Mouse (Mus musculus) induced T-regulatory cell, adult 2 months (primary cell): ENCODE data around the gene Epb41l3.
"Not testable (repeated sequence)": the region's sequence is repeated elsewhere in the genome, so short reads cannot be mapped to it uniquely, and the experiment has no call there.

Experiments
- DNase-seq: peaks from one replicate; pipeline ENCODE4 v3.0.0-alpha.2; 2012; ENCODE audit warnings: low read depth

The Epb41l3 gene

DNA sequence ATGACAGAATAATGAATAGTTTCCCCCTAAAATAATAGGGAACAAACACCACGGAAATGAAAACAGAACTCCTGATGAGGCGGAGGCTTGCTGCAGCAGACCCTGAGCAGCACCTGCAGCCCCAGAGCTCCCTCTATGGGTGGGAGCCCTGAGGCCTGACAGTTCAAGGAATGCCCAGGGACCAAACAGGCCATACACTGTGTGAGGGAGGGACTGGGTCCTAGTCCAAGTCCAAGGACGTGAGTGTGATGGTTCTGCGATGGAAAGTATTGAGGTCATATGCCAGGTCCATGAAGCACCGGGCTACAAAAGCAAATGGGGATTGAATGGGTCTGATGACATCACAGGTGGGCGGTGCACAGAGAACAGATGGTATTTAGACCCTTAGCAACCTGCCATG lies 33.7 kb downstream of the Epb41l3 start:
- no peak for DNase-seq

DNA sequence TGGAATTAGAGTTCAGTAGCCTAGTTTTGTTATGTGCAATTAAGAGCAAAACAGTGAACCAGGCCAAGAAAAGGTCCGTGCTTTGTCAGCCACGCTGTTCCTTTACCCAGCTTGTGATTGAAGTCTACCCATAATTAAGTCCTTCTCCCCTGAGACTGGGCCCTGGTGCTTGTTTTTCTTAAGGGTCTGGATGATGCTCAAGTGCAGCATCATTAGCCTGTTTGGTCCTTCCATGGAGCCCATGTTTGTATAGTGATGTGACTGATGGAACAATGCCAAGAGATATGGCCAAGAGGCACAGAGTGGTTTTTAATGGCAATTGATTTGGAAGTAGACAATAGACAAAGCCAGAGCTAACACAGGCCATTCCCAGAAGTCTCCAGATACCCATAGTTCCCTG lies 36.7 kb downstream of the Epb41l3 start:
- no peak for DNase-seq

DNA sequence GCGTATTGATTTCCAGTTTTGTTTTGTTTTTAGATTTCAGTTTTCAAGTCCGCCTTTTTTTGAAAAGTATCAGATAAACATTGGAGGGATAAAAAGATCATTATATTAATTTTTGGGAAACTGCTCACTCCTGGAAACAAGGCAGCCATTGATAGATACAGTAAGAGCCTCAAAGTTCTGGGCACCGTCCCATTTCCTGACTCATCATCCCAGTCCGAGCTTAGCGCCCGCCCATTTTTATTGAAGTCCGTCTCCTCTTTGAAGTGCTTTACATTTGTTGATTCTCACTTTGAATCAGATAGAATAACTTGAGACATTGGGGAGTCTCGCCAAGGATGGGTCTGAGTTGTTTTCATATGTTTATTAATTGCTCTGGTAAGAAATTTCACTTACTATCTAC lies 43.7 kb downstream of the Epb41l3 start:
- no peak for DNase-seq

DNA sequence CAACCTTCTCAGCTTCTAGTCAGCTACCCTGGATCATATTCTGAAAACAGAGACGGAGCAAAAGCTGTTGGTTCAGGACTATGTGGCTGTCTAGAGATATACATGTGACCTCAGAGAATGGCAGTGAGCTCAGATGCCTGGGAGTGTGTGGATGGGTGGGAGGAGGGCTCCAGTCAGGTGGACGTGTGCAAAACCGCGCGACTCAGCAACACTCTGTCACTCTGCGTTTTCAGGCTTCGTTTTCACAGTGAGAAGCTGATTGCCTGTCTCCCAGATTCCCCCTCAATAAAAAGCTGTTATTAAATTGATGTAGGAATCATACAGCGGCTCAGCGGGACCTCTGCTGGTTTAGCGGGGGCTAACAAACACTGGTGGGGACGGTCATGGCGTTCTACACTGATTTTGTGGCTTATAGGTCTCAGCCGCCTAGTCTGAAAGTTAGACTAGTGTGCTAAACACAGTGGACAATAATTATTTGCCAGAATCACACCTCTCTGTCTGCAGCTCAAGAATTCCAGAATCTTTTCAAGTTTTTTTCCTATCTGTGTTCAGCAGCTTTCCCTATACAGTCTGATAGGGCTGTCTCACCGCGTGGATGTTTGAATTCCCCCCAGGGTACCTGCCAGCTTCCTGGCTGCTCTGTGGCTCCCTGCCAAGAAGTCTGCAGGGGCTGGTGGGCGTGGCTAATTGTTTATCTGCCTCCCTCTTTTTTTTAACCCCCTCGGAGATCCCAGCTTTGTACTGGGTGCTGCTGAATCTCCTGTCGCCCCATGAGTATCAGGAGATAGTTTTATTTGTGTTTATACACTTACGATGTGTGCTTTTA lies 45.3 kb downstream of the Epb41l3 start:
- no peak for DNase-seq

DNA sequence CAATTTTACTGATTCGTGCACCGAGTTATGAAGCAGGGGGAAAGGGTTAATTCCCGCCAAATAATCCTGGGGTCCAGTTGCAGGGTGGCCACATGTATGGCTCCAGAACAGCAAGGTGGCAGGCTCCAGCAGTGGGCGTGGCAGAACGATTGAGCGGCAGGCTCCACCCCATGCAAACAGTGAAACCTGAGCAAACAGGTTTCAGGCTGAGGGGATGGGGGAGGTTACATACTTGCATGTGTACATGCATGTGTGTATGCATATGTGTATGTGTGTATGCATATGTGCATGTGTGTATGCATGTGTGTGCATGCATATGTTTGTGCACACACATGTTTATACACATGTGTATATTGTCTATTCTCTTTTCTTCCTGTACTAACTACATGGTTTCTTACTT lies 46.9 kb downstream of the Epb41l3 start:
- not testable (repeated sequence) for DNase-seq

DNA sequence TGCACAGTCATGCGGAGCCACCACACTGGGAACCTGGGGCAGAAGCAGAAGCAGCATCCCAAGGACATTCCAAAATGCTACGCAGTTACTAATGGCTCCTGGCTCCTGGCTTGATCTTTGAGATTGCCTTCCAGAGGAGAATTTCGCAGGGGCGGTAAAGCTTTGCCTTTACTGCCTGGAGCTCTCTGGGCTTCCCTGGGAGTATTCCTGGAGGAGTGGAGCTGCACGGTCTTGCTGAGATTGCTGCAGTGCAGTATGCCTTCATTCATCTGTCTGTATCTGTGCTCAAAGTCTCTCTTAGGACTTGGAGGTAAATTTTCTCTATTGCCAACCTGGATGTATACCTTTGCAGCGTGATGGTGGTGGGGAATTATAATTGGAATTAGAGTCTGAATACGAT lies 52.0 kb downstream of the Epb41l3 start:
- no peak for DNase-seq

DNA sequence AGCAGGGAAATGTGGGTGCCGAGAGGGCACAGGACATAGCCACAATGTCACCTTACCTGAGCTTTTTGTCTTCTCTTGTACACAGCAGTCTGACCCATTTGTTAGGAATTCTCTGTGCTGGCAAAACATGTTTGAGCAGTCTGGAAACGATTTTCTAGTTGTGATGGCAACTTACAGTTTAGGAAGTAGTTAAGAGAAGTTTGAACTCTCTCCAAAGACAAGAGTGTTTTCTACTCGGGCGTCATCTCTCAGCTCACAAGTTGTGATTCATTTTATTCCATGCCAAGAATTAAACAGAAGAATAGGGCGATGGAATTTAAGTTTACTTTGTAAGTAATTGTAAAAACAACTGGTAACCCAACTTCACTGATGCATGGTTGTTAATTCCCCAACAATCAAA lies 52.5 kb downstream of the Epb41l3 start:
- no peak for DNase-seq

DNA sequence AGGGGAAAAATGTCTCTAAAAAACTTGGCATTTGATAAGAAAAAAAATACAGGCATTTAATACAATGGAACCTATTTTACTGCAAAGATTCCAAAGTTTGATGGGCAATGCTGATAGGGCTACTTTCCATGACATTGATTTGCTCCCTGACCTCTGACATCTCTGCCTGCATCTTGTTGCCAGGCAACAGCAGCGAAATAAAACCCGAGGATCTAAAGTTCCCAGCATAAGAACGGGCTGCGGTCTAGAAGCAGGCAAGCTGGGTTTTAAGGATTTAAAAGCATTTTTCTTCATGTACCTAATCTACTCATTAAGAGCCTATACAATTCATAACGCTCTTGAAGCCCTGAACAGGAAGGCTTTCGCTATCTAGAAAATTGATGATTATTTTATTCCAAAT lies 54.0 kb downstream of the Epb41l3 start:
- DNase-seq, result no peak

DNA sequence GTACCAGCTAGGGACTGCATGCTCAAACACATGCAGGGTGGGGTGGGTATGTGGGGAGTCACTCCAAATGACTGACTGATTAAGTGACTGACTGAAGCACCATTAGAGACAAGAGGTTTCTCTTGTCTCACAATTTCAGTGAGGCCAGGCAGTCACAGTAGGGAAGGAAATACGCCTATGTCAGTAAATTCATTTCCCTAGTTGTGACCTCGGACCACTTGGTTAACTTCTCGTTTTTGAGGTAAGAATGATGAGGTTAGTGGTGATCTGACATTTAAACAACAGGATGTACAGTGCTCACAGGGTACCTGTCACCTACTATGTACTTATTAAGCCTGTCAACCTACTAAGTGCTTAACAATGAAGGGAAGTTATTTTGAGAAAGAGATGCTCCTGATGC lies 67.5 kb downstream of the Epb41l3 start:
- DNase-seq, result no peak

DNA sequence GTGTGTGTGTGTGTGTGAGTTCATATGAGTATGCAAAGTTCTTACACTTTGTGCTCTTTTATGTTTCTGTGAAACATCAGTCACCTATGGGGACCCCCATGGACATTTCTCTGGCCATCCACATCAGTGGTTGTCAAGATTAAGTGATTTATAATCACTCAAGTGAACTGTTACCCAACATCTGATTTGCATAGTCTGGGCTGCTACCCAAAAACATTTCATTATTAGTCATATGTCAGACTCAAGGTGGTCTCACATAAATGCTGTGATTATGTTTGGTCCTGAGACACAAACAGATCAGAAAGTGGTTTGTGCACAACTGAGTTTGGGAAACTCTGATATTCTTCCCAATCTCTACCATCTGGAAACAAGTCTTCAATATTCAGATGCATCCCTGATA lies 75.3 kb downstream of the Epb41l3 start:
- no peak for DNase-seq

DNA sequence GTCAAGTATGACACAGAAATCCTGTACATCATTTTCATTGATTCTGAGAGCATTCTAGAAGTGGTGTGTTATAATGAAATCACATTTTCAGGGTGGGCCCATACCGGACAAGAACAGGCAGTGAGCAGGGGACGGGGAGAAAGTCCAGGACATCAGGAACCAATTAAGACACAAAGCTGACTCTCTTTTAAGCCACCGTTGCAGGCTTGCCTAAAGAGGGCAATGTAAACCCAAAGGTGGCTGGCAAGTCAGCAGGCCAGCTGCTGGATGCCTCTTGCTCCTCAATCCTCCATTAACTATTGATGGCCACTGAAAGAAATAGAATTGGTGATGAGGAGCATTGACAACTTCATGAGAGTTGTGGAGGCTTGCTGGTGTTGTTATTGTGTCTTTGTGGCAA lies 75.8 kb downstream of the Epb41l3 start:
- DNase-seq, result no peak

DNA sequence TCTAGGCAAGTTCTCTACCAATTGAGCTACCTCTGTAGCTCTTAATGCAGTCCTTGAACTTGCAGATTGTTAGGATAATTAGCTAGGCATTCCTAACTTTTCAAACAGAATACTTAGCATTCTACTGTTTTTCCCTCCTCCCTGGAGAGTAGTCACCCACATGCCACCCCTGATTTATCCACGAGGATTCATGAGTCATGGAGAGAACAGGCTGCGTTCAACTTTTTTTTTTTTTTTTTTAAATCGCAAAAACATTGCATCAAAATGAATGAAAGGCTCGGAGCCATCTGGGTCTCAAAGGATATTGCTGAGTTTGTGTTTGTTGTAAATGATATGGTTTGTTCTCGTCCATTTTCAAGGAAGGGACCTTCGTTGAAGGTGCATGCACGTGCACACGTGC lies 79.6 kb downstream of the Epb41l3 start:
- DNase-seq, result no peak

DNA sequence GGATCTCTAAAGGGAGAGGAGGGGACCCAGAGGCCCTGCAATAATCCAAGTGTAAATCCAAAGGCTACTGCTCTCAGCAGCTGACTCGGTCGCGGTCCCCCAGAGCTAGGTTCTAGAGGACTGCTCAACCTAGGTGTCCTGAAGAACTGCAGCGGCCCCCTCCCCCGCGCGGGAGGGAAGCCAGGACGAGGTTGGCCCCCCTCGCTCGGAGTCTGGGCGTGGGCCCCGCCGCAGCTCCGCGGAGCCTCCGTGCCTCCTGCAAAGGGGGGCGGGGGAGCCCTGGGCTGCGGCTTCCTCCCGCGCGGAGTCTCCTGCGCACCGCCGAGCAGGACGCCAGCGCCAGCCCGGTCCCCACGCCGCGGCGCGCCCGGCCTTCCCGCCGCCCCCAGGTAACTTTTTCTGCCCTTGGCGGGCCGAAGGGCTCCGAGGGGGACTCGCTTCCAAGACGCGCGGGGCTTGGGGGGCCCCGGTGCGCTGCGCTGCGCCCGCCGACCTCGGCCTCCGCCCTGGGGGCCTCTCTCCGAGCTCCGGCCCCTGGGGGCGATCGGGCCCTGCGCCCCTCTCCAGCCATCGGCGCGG lies 81.1 kb downstream of the Epb41l3 start:
- no peak for DNase-seq

DNA sequence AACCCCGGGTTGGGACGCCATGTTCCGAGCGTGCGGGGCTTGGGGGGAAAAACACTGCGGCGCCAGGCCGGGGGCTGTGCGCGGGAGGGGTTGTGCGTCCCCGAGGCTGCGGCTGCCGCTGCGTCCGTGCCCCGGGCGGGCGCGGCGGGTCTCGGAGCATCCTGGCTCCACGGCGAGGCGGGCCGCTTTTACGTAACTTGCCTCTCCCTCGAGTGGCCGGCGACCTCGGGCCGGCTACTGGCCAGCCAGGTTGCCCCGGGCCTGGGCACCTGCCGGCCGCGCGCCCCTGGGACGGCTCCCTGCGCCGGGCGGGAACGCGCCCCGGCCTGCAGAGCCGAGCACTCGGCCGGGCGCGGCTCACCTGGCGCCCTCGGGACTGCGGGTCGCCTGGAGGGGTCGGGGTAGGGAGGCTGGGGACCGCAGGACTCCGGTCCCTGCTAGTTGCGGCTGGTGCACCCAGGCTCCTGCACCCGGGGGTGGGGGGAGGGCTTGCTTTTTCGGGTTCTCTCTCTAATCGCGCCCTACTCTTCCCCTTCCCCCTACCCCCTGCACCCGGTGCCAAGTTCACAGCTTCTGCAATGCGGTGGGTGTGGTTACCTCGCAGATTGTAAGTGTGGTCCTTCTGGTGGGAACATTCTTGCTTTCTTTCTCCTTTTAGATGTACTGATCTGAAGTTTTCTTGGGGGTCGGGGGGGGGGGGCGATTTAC lies 81.8 kb downstream of the Epb41l3 start:
- no peak for DNase-seq

DNA sequence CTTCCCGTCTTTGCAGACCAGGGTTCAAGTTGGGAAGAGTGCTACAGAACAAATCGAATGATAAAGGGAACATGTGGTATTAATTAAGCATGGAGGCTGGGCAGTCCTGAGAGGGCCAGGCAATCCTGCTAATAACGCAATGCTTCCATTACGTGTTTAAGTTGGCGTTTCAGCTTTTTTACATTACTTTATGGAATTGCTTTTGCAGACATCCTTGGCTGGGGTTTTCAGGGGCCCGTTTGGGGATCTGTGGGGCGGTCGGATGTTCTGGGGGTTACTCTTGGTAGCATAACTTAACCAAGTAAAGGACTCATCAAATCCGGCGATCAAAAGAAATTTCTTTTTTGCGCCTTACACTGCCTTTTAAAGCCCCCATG lies 82.3 kb downstream of the Epb41l3 start:
- DNase-seq, result no peak

DNA sequence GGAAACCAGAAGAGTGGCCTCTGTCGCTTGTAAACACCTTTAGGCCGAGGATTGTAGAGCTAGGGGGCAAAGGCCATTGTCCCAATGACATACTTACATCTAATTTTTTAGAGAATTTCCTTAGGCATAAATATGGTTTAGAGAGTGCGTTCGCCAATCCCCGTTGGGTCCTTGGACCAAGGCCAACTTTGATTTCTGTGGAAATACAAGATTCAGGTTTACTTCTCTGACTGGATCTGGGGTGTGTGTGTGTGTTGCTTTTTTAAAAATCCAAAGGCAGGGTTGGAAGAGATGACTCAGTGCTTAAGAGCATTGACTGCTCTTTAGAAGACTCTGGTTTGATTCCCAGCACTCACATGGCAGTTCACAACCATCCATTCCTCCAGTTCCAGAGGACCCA lies 83.2 kb downstream of the Epb41l3 start:
- no peak for DNase-seq

DNA sequence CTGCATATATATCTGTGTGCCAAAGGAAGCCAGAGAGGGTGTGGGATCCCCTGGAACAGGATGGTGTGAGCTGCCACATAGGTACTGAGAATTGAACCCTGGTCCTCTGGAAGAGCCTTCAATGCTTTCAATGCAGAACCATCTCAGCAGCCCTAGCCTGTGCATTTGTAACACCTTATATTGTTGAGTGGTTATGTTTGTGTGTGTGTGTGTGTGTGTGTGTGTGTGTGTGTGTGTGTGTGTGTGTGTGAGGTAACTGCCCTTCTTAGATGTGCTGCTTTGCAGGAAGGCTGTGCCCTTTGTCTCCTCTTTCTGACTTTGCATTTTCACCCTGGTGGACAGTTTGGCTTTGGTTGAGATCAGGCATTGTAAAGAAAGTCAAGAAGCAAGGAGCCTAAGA lies 87.2 kb downstream of the Epb41l3 start:
- no peak for DNase-seq

DNA sequence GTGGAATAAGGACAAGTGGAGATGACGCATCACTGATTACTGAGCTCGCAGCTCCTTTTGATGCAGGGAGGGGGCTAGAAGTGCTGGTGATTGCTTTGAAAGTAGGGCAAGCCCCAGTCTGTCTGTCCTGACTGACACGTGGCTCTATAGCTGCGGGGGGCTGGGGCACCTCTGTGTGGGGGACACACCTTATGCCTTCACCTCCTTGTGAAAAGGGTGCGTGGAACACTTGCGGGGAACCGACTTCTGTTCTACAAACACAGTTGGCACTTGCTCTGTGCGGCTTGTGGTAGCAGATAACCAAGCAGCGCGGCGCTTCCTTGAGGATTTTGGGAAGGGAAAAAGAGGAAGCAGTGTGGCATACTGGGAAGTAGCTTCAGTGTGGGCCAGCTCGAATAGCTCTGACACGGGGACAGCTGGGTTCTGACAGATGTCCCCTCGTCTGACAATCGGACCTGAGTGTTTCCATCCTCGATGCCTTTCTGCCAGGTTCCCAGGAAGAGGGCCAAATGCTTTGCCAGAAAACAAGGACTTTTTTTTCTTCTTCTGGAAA lies 101.5 kb downstream of the Epb41l3 start:
- DNase-seq, result no peak

DNA sequence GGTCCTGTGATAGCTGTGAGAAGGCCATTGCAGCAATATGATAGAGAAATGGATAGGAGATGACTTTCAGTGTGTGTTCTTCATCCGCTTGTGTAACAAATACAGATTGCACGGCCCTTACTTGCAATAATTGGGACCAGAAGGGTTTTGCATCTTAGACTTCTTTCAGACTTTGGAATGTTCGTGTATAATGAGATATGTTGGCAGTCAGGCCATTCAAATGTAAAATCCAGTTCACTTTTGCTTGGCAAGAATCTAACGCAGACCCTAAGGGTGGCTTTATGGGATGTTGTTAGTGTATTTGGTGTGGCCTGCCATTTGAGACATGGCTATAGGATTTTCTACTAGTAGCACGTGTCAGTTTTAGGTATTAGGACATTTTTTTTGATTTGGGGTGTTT lies 102.5 kb downstream of the Epb41l3 start:
- no peak for DNase-seq

DNA sequence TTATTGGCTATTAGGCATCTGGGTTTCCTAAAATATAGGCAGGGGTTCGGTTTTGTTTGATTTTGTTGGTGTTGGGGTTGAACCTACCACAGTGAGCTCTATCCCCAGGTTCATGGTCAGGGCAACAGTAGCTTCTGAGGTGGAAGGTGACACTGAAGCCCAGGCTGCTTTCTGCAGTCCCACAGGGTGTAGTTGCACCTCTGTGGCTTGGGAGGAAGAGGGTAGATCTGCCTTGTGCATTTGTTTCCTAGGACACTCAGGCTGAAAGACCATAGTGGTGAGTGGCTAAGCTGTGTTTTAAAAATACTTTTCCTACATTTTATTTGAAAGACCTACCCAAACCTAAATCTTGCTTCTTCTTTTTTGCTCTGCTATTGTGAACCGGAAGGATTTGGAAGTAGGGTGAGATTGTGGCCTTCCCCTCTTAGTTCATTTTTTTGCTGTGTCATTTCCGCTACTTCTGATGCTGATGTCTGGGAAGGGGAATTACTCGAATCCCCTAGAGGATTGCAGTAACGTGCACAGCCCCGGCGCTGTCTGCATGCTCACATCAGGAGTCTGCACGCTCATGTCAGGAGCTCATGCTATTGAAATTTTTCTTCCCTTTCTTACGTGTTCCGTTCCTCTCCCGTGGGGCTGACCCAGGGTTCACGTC lies 105.5 kb downstream of the Epb41l3 start:
- DNase-seq, result no peak

DNA sequence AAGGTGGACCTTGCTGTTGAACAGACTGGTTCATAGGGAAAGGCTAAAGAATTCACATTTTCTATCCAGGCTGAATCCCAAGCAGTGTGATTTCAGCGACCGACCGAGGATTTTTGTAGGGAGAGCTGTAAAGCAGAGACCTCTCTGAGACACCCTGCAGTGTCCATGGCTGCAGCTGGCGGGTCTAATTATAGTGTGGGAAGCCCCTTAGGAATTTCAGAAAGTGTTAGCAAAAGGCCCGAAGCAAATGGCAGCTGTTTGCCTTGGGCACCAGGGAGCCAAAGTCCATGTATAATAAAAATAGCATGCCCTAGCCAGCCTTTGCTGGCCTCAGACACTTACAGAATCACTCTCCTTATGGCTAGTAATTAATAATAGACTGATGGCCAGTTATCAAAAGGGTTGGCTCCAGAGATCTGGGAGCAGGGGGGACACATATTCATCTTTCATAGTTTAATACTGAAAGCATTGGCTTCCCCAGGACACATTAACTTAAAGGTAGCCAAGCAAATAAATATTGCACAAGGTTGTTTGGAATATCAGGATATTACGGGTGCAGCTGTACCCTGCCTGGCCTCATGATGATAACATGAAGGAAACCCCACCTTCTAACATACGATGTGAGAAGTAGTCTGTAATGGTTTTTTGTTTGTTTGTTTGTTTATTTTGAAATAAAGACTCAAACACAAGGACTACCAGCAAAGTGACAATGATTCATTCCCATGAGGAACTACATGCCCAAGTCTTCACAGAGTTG lies 106.3 kb downstream of the Epb41l3 start:
- no peak for DNase-seq

DNA sequence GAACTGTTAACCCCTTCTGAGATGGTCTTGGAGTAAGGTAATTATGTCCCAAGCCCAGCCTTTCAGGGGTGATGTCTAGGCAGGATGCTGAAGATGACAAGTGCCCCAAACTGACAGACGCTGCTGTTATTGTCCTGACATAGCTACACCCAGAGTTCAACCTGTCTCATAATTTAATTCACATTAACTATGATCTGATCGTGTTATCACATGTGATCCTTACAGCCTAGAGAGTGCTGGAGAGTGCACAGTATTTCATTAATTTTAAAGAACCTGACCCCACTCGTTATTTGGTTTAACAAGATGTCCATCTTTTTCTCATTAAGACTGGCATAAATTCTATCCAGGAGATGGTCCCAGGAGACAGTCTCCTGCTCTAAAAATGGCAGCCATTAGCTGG lies 112.3 kb downstream of the Epb41l3 start:
- no peak for DNase-seq
